Mouse (Mus musculus): Measurements from ENCODE around the gene Cic. TPM values are rescaled to one million over a fixed set of nuclear protein-coding genes. Genes with fewer than 3 reads are reported as not detected.
A peak's percentile ranks its signal among the peaks of the same experiment; 100 is the strongest.

Cic gene
- polyA plus RNA-seq, 1 experiment: 128 TPM

DNA sequence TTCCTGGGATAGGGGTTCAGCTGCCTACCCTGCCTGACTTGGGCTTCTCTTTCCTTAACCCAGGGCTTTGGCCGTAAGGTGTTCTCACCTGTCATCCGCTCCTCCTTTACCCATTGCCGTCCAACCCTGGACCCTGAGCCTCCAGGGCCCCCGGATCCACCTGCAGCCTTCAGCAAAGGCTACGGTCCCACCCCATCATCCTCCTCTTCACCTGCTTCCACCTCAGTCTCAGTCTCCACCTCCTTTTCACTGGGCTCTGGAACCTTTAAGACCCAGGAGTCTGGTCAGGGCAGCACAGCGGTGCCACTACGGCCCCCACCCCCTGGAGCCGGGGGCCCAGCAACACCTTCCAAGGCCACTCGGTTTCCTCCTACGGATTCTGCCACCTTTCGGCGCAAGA is 20.5 kb downstream of the Cic start:
- Histone ChIP-seq H3K27ac (ENCODE audit: insufficient read depth, low read length) (no peak overlapping the region), H3K9me3 (replicated peaks; ENCODE audit: control insufficient read depth, insufficient read depth, low read length, poor library complexity, severe bottlenecking) (no peaks in the 10 kb centered on the region), H3K4me1 (ENCODE audit: control insufficient read depth, insufficient read depth, low read length) (no peaks in the 10 kb centered on the region), H3K9ac (ENCODE audit: low read depth, poor library complexity, severe bottlenecking) (no peak overlapping the region), H3K27me3 (ENCODE audit: control insufficient read depth, insufficient read depth, low read length, poor library complexity, severe bottlenecking) (no peaks in the 10 kb centered on the region), H3K36me3 (ENCODE audit: control insufficient read depth, insufficient read depth, low read length, poor library complexity, severe bottlenecking) (peaks cover 57% of the 10 kb centered on the region), H3K4me3 (ENCODE audit: low read depth, low read length) (no peak overlapping the region)
- TF ChIP-seq EP300 (IDR thresholded peaks at IDR 0.05; ENCODE audit: insufficient read depth, low read depth, low read length) (no peak), POLR2A (IDR thresholded peaks at IDR 0.05; ENCODE audit: insufficient read depth, low read length) (no peak), CTCF (IDR thresholded peaks at IDR 0.05; ENCODE audit: low read depth, low read length) (no peak)

DNA sequence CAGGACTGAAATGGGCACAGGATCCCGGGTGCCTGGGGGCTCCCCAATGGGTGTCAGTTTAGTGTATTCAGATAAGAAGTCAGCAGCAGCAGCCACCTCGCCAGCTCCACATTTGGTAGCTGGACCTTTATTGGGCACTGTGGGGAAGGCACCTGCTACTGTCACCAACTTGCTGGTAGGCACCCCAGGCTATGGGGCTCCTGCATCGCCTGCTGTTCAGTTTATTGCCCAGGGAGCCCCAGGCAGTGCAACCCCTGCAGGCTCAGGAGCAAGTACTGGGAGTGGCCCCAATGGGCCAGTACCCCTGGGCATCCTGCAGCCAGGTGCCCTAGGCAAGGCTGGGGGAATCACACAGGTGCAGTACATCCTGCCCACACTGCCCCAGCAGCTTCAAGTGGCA is 21.2 kb downstream of the Cic start:
- no peaks in the 10 kb centered on the region for H3K9me3 ChIP-seq (replicated peaks; ENCODE audit: control insufficient read depth, insufficient read depth, low read length, poor library complexity, severe bottlenecking)
- TF ChIP-seq POLR2A (IDR thresholded peaks at IDR 0.05; ENCODE audit: insufficient read depth, low read length): no peak
- no peaks in the 10 kb centered on the region for H3K4me1 ChIP-seq (ENCODE audit: control insufficient read depth, insufficient read depth, low read length)
- H3K27me3 ChIP-seq (ENCODE audit: control insufficient read depth, insufficient read depth, low read length, poor library complexity, severe bottlenecking): no peaks in the 10 kb centered on the region
- no peak overlapping the region for H3K9ac ChIP-seq (ENCODE audit: low read depth, poor library complexity, severe bottlenecking)
- H3K36me3 ChIP-seq (ENCODE audit: control insufficient read depth, insufficient read depth, low read length, poor library complexity, severe bottlenecking): peaks cover 62% of the 10 kb centered on the region
- H3K27ac ChIP-seq (ENCODE audit: insufficient read depth, low read length): no peak overlapping the region
- H3K4me3 ChIP-seq (ENCODE audit: low read depth, low read length): no peak overlapping the region

DNA sequence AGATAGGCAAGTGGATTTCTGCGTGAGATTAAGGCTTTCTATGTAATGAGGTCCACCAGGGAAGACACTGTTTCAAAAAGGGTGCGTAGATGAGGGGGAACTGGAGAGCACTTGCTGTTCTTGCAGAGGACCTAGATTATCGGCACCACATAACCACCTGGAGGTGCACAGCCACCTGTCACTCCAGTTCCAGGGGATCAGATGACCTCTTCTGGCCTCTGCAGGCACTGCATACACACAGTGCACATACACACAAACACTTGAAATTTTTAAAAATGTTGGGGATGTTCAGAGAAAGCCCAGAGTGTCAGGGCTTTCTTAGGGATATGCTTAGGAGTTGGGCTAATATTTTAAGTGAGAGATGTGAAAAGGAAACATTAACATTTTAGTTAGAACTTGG is 22.4 kb downstream of the Cic start:
- TF ChIP-seq CTCF (IDR thresholded peaks at IDR 0.05; ENCODE audit: low read depth, low read length): peak; percentile 44
- no peak for TF ChIP-seq POLR2A (IDR thresholded peaks at IDR 0.05; ENCODE audit: insufficient read depth, low read length)
- TF ChIP-seq EP300 (IDR thresholded peaks at IDR 0.05; ENCODE audit: insufficient read depth, low read depth, low read length): no peak
- Histone ChIP-seq H3K9ac (ENCODE audit: low read depth, poor library complexity, severe bottlenecking) (no peak overlapping the region), H3K36me3 (ENCODE audit: control insufficient read depth, insufficient read depth, low read length, poor library complexity, severe bottlenecking) (peaks cover 65% of the 10 kb centered on the region), H3K9me3 (replicated peaks; ENCODE audit: control insufficient read depth, insufficient read depth, low read length, poor library complexity, severe bottlenecking) (no peaks in the 10 kb centered on the region), H3K27me3 (ENCODE audit: control insufficient read depth, insufficient read depth, low read length, poor library complexity, severe bottlenecking) (no peaks in the 10 kb centered on the region), H3K27ac (ENCODE audit: insufficient read depth, low read length) (no peak overlapping the region), H3K4me3 (ENCODE audit: low read depth, low read length) (no peak overlapping the region), H3K4me1 (ENCODE audit: control insufficient read depth, insufficient read depth, low read length) (no peaks in the 10 kb centered on the region)

DNA sequence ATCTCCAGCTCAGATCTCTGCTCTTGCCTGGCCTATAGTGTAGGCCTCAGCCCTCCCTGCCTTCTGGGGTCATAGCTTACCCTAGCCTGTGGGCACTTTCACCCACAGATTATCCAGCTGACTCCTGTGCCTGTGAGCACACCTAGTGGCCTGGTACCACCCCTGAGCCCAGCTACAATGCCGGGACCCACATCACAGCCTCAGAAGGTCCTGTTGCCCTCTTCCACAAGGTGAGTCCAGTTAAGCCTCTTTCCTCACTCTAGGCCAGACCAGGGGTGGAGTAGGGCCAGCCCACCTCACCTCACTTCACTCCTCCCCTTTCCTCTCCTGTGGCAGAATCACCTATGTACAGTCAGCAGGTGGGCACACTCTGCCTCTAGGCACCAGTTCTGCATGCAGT is 23.0 kb downstream of the Cic start:
- H3K36me3 ChIP-seq (ENCODE audit: control insufficient read depth, insufficient read depth, low read length, poor library complexity, severe bottlenecking): peaks cover 60% of the 10 kb centered on the region
- no peak overlapping the region for H3K27ac ChIP-seq (ENCODE audit: insufficient read depth, low read length)
- TF ChIP-seq EP300 (IDR thresholded peaks at IDR 0.05; ENCODE audit: insufficient read depth, low read depth, low read length) (no peak), POLR2A (IDR thresholded peaks at IDR 0.05; ENCODE audit: insufficient read depth, low read length) (no peak), CTCF (IDR thresholded peaks at IDR 0.05; ENCODE audit: low read depth, low read length) (no peak)
- H3K4me3 ChIP-seq (ENCODE audit: low read depth, low read length): no peak overlapping the region
- H3K27me3 ChIP-seq (ENCODE audit: control insufficient read depth, insufficient read depth, low read length, poor library complexity, severe bottlenecking): no peaks in the 10 kb centered on the region
- H3K9me3 ChIP-seq (replicated peaks; ENCODE audit: control insufficient read depth, insufficient read depth, low read length, poor library complexity, severe bottlenecking): no peaks in the 10 kb centered on the region
- no peak overlapping the region for H3K9ac ChIP-seq (ENCODE audit: low read depth, poor library complexity, severe bottlenecking)
- no peaks in the 10 kb centered on the region for H3K4me1 ChIP-seq (ENCODE audit: control insufficient read depth, insufficient read depth, low read length)

DNA sequence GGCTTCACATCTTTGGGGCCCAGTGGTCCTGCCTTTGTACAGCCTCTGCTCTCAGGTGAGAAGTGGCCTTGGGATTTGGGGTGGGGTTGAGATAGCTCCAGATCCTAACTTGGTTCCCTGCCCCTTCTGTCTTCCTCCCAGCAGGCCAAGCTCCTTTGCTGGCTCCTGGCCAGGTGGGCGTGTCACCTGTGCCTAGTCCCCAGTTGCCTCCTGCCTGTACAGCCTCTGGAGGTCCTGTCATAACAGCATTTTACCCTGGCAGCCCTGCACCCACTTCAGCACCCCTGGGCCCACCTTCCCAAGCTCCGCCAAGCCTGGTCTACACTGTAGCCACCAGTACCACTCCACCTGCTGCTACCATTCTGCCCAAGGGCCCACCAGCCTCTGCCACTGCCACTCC is 23.4 kb downstream of the Cic start:
- Histone ChIP-seq H3K27ac (ENCODE audit: insufficient read depth, low read length) (no peak overlapping the region), H3K27me3 (ENCODE audit: control insufficient read depth, insufficient read depth, low read length, poor library complexity, severe bottlenecking) (no peaks in the 10 kb centered on the region), H3K36me3 (ENCODE audit: control insufficient read depth, insufficient read depth, low read length, poor library complexity, severe bottlenecking) (peaks cover 55% of the 10 kb centered on the region), H3K9ac (ENCODE audit: low read depth, poor library complexity, severe bottlenecking) (no peak overlapping the region), H3K9me3 (replicated peaks; ENCODE audit: control insufficient read depth, insufficient read depth, low read length, poor library complexity, severe bottlenecking) (no peaks in the 10 kb centered on the region), H3K4me3 (ENCODE audit: low read depth, low read length) (no peak overlapping the region), H3K4me1 (ENCODE audit: control insufficient read depth, insufficient read depth, low read length) (no peaks in the 10 kb centered on the region)
- TF ChIP-seq EP300 (IDR thresholded peaks at IDR 0.05; ENCODE audit: insufficient read depth, low read depth, low read length): no peak
- TF ChIP-seq CTCF (IDR thresholded peaks at IDR 0.05; ENCODE audit: low read depth, low read length): no peak
- TF ChIP-seq POLR2A (IDR thresholded peaks at IDR 0.05; ENCODE audit: insufficient read depth, low read length): no peak

DNA sequence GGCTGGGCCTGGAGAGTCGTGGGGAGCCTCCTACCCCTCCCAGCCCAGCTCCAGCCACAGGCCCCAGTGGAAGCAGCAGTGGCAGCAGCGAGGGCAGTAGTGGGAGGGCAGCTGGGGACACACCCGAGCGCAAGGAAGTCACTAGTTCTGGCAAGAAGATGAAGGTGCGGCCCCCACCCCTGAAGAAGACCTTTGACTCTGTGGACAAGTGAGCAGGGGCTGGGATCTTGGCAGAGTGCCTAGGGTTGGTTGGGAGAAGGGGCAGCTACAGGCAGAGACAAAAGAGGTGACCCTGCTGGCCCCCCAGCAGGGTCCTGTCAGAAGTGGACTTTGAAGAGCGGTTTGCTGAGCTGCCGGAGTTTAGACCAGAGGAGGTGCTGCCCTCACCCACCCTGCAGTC is 24.6 kb downstream of the Cic start:
- no peak overlapping the region for H3K4me3 ChIP-seq (ENCODE audit: low read depth, low read length)
- TF ChIP-seq CTCF (IDR thresholded peaks at IDR 0.05; ENCODE audit: low read depth, low read length) (no peak), POLR2A (IDR thresholded peaks at IDR 0.05; ENCODE audit: insufficient read depth, low read length) (no peak), EP300 (IDR thresholded peaks at IDR 0.05; ENCODE audit: insufficient read depth, low read depth, low read length) (no peak)
- no peak overlapping the region for H3K27ac ChIP-seq (ENCODE audit: insufficient read depth, low read length)
- H3K4me1 ChIP-seq (ENCODE audit: control insufficient read depth, insufficient read depth, low read length): no peaks in the 10 kb centered on the region
- no peaks in the 10 kb centered on the region for H3K27me3 ChIP-seq (ENCODE audit: control insufficient read depth, insufficient read depth, low read length, poor library complexity, severe bottlenecking)
- peaks cover 43% of the 10 kb centered on the region for H3K36me3 ChIP-seq (ENCODE audit: control insufficient read depth, insufficient read depth, low read length, poor library complexity, severe bottlenecking)
- H3K9me3 ChIP-seq (replicated peaks; ENCODE audit: control insufficient read depth, insufficient read depth, low read length, poor library complexity, severe bottlenecking): no peaks in the 10 kb centered on the region
- no peak overlapping the region for H3K9ac ChIP-seq (ENCODE audit: low read depth, poor library complexity, severe bottlenecking)
